Mouse (Mus musculus) forebrain, postnatal 0 days (tissue): ENCODE measurements around the gene E130309D02Rik. TPM values are rescaled to one million over a fixed set of nuclear protein-coding genes. Genes with fewer than 3 reads are reported as not detected.
A peak's percentile ranks its signal among the peaks of the same experiment; 100 is the strongest.

ENCODE experiments used
- ATAC-seq: fragments of 200-750 bp; cut with Nextera tagmentation; 2 replicates; pipeline ENCODE4 v1.8.0; 2017; ENCODE audit warnings: mild to moderate bottlenecking, moderate library complexity
- DNase-seq: peaks from one replicate; pipeline ENCODE4 v3.0.0-alpha.2; 2015
- H3K27ac ChIP-seq: fragments of 300-500 bp; sonication (generic); 2 replicates; pipeline ENCODE4 v1.5.1; 2014; ENCODE audit warnings: low read depth, mild to moderate bottlenecking, antibody characterized with exemption, low read length, moderate library complexity, mixed read lengths
- H3K27me3 ChIP-seq: fragments of 300-500 bp; sonication (generic); 2 replicates; pipeline ENCODE4 v1.6.1; 2014; ENCODE audit warnings: mild to moderate bottlenecking, low read length, mixed read lengths; ENCODE audit not compliant: insufficient read depth
- H3K36me3 ChIP-seq: fragments of 300-500 bp; sonication (generic); 2 replicates; pipeline ENCODE4 v1.6.1; 2014; ENCODE audit warnings: mild to moderate bottlenecking, moderate library complexity; ENCODE audit not compliant: insufficient read depth
- H3K4me1 ChIP-seq: fragments of 300-500 bp; sonication (generic); 2 replicates; pipeline ENCODE4 v1.6.1; 2014; ENCODE audit warnings: antibody characterized with exemption; ENCODE audit not compliant: insufficient read depth
- H3K4me2 ChIP-seq: fragments of 300-500 bp; sonication (generic); 2 replicates; pipeline ENCODE4 v1.6.1; 2014; ENCODE audit warnings: low read depth, mild to moderate bottlenecking, moderate library complexity
- H3K4me3 ChIP-seq: fragments of 300-500 bp; sonication (generic); 2 replicates; pipeline ENCODE4 v1.5.1; 2014; ENCODE audit warnings: low read depth, low read length, mixed read lengths
- H3K9ac ChIP-seq: fragments of 300-500 bp; sonication (generic); 2 replicates; pipeline ENCODE4 v1.6.1; 2014; ENCODE audit warnings: mild to moderate bottlenecking
- H3K9me3 ChIP-seq: fragments of 300-500 bp; sonication (generic); 2 replicates; pipeline ENCODE4 v1.6.1; 2016; ENCODE audit warnings: low read length
- CTCF ChIP-seq: sonication (generic); IDR thresholded peaks from 2 replicates; pipeline ENCODE4 v1.5.1; 2016; ENCODE audit warnings: antibody characterized with exemption, control low read depth, low read depth
- WGBS: fragments of 180-500 bp; shearing (Covaris S2); extraction: QIAGEN DNeasy Blood & Tissue Kit; methylation state at CpG from one replicate; pipeline ENCODE4 v1.1.7; 2014; 5-methylcytosine and 5-hydroxymethylcytosine counted together
- polyA plus RNA-seq: library from polyadenylated mRNA; unstranded; fragments of >200 nt; fragmentation: Nextera tagmentation; extraction: Ambion mirVana; gene quantifications from 2 replicates; pipeline ENCODE4 v1.2.1, GENCODE M21; 2015
- total RNA-seq: library from RNA; depleted of rRNA; stranded (reverse); fragments of >200 nt; gene quantifications from 2 replicates; pipeline ENCODE4 v1.2.3, GENCODE M21; 2014

Gene E130309D02Rik
- total and polyA plus RNA-seq, 2 experiments from 2014 or later = 29.2 to 44.7 TPM

- Histone ChIP-seq H3K4me1 (peaks cover 4% of the 10 kb centered on the region; the same call in 1 of the 2 replicates), H3K36me3 (no peaks in the 10 kb centered on the region), H3K4me3 (no peak overlapping the region), H3K9me3 (no peaks in the 10 kb centered on the region), H3K27me3 (0 out of 2 replicates have a peak, but pooled peaks cover 1% of the 10 kb centered on the region), H3K27ac (no peak overlapping the region), H3K9ac (no peak overlapping the region), H3K4me2 (no peak overlapping the region)
- ATAC-seq (peak; percentile 67), DNase-seq (peak; percentile 89)
- TF ChIP-seq CTCF = peak; percentile 89
- WGBS = 10% methylated on average over 5 of the region's 5 CpGs
Measured at GRCm38 (mm10) chr5:143333872-143334271, 18.7 kb upstream of the E130309D02Rik start.

- H3K4me2 ChIP-seq = peak within 1 kb of the TSS; percentile 91
- peaks cover 4% of the 10 kb centered on the region; the same call in 1 of the 2 replicates for H3K4me1 ChIP-seq
- ATAC-seq (peak; percentile 89), DNase-seq (peak; percentile 96)
- H3K4me3 ChIP-seq = peak within 1 kb of the TSS; percentile 95
- H3K27me3 ChIP-seq = no peaks in the 10 kb centered on the region
- peak within 1 kb of the TSS; percentile 80; the same call in 1 of the 2 replicates for H3K27ac ChIP-seq
- no peak for TF ChIP-seq CTCF
- no peaks in the 10 kb centered on the region for H3K9me3 ChIP-seq
- WGBS = 1% methylated on average over 57 of the region's 57 CpGs
- H3K36me3 ChIP-seq = peaks cover 27% of the 10 kb centered on the region
- peak within 1 kb of the TSS; percentile 90 for H3K9ac ChIP-seq
Measured at GRCm38 (mm10) chr5:143328690-143329495, 13.7 kb upstream of the E130309D02Rik start, which contains the start of gene Zdhhc4. Gene Zdhhc4 (minus strand): TSS chr5:143329256.

- no peak overlapping the region for H3K4me3 ChIP-seq
- no peaks in the 10 kb centered on the region for H3K9me3 ChIP-seq
- TF ChIP-seq CTCF = no peak
- H3K4me2 ChIP-seq = no peak overlapping the region
- no peak for ATAC-seq
- H3K36me3 ChIP-seq = peaks cover 56% of the 10 kb centered on the region
- WGBS = 91% methylated on average over 8 of the region's 8 CpGs
- peaks cover 7% of the 10 kb centered on the region; the same call in 1 of the 2 replicates for H3K4me1 ChIP-seq
- H3K9ac ChIP-seq = no peak overlapping the region
- H3K27me3 ChIP-seq = no peaks in the 10 kb centered on the region
- no peak for DNase-seq
- no peak overlapping the region for H3K27ac ChIP-seq
Measured at GRCm38 (mm10) chr5:143317288-143317610, 2.1 kb upstream of the E130309D02Rik start.

GRCm38 (mm10) chr5:143316605-143317287 is 1.6 kb upstream of the E130309D02Rik start:
- H3K4me2 ChIP-seq = no peak overlapping the region
- no peaks in the 10 kb centered on the region for H3K9me3 ChIP-seq
- ATAC-seq = no peak
- no peak overlapping the region for H3K9ac ChIP-seq
- H3K4me1 ChIP-seq = peaks cover 7% of the 10 kb centered on the region; the same call in 1 of the 2 replicates
- H3K27me3 ChIP-seq = no peaks in the 10 kb centered on the region
- no peak for DNase-seq
- no peak for TF ChIP-seq CTCF
- no peak overlapping the region for H3K27ac ChIP-seq
- no peak overlapping the region for H3K4me3 ChIP-seq
- H3K36me3 ChIP-seq = peaks cover 56% of the 10 kb centered on the region
- WGBS = 85% methylated on average over 5 of the region's 5 CpGs

- H3K4me1 ChIP-seq = peaks cover 7% of the 10 kb centered on the region; the same call in 1 of the 2 replicates
- peak overlapping the region; percentile 97; the same call in 1 of the 2 replicates for H3K27ac ChIP-seq
- peak overlapping the region; percentile 94 for H3K4me3 ChIP-seq
- ATAC-seq (peak; percentile 19), DNase-seq (no peak)
- H3K9ac ChIP-seq = peak overlapping the region; percentile 96
- no peaks in the 10 kb centered on the region for H3K27me3 ChIP-seq
- no peaks in the 10 kb centered on the region for H3K9me3 ChIP-seq
- WGBS = 13% methylated on average over 8 of the region's 8 CpGs
- no peak for TF ChIP-seq CTCF
- peak overlapping the region; percentile 73 for H3K4me2 ChIP-seq
- peaks cover 61% of the 10 kb centered on the region for H3K36me3 ChIP-seq
Measured at GRCm38 (mm10) chr5:143315514-143315888, 341 bp upstream of the E130309D02Rik start.

- H3K36me3 ChIP-seq = peaks cover 61% of the 10 kb centered on the region
Measured at GRCm38 (mm10) chr5:143314183-143314729, 904 bp downstream of the E130309D02Rik start.

More at GRCm38 (mm10) chr5:143314183-143314729, 904 bp downstream of the E130309D02Rik start:
- 2% methylated on average over 16 of the region's 16 CpGs for WGBS
- no peaks in the 10 kb centered on the region for H3K27me3 ChIP-seq
- H3K4me3 ChIP-seq = peak overlapping the region; percentile 94
- TF ChIP-seq CTCF = no peak
- ATAC-seq (peak; percentile 28), DNase-seq (peak; percentile 72)
- peak overlapping the region; percentile 97 for H3K27ac ChIP-seq
- H3K9me3 ChIP-seq = no peaks in the 10 kb centered on the region
- peaks cover 7% of the 10 kb centered on the region; the same call in 1 of the 2 replicates for H3K4me1 ChIP-seq
- peak overlapping the region; percentile 96 for H3K9ac ChIP-seq
- peak overlapping the region; percentile 73 for H3K4me2 ChIP-seq
